Mouse (Mus musculus) c-Kit-negative CD71-positive TER-119-positive erythroid progenitor cells, embryonic 14.5 days (primary cell): Measurements from ENCODE around the gene Hist1h2bg.
"Not testable (repeated sequence)": the region's sequence is repeated elsewhere in the genome, so short reads cannot be mapped to it uniquely, and the experiment has no call there.

ENCODE experiments used
- DNase-seq: peaks from one replicate; pipeline ENCODE4 v3.0.0-alpha.2; 2013; ENCODE audit warnings: low read depth, low spot score

Gene Hist1h2bg

GRCm38 (mm10) chr13:23538249-23538648 lies 32.9 kb upstream of the Hist1h2bg start:
- DNase-seq = no peak

- not testable (repeated sequence) for DNase-seq
Measured at GRCm38 (mm10) chr13:23539821-23540220, 31.4 kb upstream of the Hist1h2bg start.

GRCm38 (mm10) chr13:23541497-23541896 lies 29.7 kb upstream of the Hist1h2bg start:
- DNase-seq = no peak

GRCm38 (mm10) chr13:23542225-23542980 lies 28.8 kb upstream of the Hist1h2bg start:
- DNase-seq = not testable (repeated sequence)

DNA sequence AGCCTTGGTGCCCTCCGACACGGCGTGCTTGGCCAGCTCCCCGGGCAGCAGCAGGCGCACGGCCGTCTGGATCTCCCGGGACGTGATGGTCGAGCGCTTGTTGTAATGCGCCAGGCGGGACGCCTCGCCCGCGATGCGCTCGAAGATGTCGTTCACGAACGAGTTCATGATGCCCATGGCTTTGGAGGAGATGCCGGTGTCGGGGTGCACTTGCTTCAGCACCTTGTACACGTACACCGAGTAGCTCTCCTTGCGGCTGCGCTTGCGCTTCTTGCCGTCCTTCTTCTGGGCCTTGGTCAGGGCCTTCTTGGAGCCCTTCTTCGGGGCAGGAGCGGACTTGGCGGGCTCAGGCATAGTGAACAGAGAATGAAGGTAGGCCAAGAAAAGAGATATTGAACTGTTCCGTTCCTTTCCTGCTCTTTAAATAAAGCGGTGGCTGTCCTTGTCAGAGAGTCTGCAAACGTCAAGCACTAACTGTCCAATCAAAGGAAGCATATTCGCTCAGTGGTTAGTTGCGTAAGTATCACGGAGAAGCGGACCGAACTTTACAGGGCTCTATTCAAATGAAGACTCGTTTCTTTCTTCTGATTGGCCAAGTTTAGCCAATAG lies 28.1 kb upstream of the Hist1h2bg start, which contains the start of gene Hist1h2bh:
TSS of gene Hist1h2bh (minus strand) at position 394 of the 609 bp plus-strand sequence.
- DNase-seq = peak; percentile 90

DNA sequence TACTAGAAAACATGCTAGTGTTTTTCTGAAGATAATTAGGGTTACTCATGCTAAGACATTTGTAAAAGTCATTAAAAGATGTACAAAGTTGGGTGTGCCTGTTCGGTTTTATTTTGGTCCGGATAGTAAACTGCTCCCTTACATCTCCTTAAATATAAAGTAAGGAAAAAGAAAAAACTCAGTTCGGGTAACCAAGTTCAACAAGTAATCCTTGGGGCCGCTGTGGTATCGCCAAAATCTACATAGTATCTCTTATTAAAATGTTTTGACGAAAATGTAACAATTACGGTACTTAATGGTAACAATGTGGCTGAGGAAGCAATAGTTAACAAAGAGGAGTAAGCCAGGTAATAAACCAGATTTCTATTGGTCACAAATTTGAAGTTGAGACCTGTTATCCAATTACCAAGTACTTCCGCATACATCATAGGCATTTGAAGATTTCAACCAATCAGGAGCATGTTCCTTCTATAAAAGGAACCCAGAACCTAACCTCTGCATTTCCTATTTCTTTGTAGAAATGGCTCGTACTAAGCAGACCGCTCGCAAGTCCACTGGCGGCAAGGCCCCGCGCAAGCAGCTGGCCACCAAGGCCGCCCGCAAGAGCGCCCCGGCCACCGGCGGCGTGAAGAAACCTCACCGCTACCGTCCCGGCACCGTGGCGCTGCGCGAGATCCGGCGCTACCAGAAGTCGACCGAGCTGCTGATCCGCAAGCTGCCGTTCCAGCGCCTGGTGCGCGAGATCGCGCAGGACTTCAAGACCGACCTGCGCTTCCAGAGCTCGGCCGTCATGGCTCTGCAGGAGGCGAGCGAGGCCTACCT lies 27.0 kb upstream of the Hist1h2bg start, which contains the start of gene Hist1h3f:
TSS of gene Hist1h3f (plus strand) at position 88 of the 822 bp plus-strand sequence.
- DNase-seq = peak; percentile 93

- DNase-seq = not testable (repeated sequence)
Measured at GRCm38 (mm10) chr13:23544787-23545120, 26.4 kb upstream of the Hist1h2bg start.

DNA sequence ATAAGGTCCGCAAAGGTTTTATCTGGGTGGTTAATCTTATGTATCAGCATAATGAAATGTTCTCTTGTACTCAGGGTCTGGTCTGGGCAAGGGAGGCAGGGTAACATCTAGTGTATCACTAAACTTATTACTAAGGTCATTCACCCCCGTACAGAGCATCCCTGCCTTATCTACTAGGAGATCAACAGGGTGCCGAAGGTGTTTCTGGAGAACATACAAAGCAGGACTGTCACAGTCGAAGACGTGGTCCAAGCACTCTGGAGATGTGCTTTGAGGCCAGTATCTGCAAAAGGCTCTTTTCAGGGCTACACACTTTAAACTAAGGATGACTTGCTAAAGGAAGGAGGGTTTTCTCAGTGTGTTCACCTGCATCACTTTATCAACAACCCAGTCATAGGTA lies 24.5 kb upstream of the Hist1h2bg start:
- no peak for DNase-seq

DNA sequence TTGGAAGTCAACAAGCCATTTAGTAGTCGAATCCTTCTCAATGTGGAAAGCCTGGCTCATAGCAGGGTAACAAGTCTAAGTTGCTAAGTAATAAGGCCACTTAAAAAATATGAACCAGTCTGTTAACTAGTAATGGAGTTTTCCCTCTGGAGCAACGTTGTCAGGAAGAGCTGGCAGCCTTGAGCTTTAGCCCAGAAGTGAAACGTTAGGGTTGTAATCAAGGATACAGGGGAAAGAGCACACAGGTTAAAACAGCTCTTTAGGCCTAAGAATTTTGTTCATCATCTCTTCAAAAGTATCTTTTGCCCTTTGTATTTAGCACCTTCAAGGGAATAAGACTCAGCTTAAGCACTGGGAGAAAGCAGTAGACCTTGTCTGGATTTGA lies 20.4 kb upstream of the Hist1h2bg start:
- no peak for DNase-seq

DNA sequence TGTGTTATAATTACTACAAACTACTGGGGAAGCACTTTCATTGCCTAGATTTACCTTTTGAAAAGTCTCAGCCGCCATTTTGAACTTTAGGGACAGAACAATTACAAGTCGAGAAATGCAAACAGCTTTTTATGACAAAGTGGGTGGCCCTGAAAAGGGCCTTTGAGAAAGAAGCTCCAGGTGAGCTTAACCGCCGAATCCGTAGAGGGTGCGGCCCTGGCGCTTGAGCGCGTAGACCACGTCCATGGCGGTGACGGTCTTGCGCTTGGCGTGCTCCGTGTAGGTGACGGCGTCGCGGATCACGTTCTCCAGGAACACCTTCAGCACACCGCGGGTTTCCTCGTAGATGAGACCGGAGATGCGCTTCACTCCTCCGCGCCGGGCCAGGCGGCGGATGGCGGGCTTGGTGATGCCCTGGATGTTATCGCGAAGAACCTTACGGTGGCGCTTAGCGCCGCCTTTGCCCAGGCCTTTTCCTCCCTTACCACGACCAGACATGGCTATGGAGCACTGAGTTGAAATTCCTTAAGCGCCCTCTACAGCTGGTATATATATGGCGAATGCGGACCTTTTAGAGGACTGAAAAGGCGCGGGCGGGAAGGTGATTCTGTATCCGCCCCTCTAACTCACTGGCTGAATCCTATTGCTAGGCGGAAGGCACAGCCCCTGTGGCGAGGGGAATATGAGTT lies 19.9 kb upstream of the Hist1h2bg start, which contains the start of gene Hist1h4f:
TSS of gene Hist1h4f (minus strand) at position 503 of the 689 bp plus-strand sequence.
- peak; percentile 95 for DNase-seq

GRCm38 (mm10) chr13:23551931-23552914 lies 19.0 kb upstream of the Hist1h2bg start:
- no peak for DNase-seq

DNA sequence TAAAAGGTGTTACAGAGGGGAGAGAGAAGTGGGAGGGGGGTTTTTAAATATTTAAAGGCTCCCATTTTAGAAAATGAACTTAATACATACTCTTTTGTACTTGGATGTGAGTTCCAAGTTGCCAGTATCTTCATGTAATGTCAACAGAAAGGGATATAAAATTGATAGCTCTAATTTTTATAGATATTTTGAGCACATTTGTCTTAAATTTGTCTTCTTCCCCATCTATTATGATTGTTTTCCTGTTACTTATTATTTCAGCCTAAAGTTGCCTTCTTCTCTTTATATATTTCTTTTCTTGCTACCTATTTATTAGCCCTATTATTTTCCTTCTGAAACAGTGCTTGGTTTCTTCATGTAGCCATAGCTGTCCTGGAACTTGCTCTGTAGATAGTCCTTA lies 18.2 kb upstream of the Hist1h2bg start, which contains the start of gene Hist1h1d:
TSS of gene Hist1h1d (plus strand) at position 301 of the 400 bp plus-strand sequence.
- no peak for DNase-seq

- DNase-seq = no peak
Measured at GRCm38 (mm10) chr13:23554393-23554792, 16.8 kb upstream of the Hist1h2bg start.

DNA sequence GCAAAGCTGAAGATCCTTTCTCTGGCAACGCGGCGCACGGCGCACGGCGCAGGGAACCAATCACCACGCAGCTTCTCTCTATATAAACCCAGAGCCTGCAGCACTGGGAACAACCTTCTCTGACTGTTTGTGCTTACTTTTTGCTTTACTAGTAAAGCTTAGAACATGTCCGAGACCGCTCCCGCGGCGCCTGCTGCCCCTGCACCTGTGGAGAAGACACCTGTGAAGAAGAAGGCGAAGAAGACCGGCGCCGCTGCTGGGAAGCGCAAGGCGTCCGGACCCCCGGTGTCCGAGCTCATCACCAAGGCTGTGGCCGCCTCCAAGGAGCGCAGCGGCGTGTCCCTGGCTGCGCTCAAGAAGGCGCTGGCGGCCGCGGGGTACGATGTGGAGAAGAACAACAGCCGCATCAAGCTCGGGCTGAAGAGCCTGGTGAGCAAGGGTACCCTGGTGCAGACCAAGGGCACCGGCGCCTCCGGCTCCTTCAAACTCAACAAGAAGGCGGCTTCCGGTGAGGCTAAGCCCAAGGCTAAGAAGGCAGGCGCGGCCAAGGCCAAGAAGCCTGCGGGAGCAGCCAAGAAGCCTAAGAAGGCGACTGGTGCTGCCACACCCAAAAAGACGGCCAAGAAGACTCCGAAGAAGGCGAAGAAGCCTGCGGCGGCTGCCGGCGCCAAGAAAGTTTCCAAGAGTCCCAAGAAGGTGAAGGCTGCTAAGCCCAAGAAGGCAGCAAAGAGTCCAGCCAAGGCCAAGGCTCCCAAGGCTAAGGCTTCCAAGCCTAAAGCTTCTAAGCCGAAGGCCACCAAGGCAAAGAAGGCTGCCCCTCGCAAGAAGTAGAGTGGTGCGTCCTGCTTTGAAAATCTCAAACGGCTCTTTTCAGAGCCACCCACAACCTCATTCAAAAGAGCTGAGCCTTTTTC lies 16.0 kb upstream of the Hist1h2bg start:
- peak; percentile 89 for DNase-seq

DNA sequence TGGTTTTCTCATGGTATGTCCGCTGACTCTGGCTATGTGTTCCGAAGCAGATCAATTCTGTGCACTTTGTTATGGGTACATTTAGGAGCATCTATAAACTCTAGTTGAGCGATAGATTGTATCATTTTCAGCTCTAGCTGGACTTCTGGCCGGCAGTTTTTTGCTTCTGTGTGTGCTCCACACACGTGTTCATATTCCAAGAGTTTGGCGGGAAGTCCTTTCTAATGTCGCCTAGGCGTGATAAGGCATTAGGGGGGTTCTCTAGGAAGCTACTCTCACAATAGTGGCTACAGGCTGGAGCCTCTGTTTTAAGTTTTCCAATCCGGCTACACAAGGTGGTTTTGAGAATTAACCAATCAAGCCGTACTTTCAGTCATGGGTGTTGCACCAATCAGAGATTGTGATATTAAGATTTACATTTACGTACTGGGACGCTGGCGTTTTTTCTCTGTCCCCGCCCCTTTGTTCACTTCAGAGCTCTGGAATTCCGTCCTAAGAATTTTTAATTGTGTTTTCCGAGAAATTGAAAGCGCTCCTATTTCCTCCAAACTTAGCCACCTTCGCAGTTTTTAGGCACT lies 15.3 kb upstream of the Hist1h2bg start:
- DNase-seq = peak; percentile 83

DNA sequence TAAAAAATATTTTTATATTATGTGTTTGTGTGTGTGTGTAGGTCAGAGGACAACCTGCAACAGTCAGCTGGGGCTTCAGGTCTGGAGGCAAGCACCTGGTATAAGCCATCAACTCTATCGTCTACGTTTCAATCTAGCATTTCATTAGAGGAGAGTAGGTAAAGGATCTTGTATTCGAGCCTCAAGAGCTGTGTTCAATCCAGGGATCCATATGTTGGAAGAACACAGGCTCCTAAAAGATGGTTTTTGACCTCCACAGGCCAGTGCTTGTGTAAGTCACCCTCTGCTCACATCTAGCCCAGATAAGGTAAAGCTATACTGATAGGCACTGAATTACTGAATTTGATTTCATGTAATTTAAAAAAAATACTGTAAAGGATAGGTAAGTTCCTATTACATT lies 14.3 kb upstream of the Hist1h2bg start:
- no peak for DNase-seq

DNA sequence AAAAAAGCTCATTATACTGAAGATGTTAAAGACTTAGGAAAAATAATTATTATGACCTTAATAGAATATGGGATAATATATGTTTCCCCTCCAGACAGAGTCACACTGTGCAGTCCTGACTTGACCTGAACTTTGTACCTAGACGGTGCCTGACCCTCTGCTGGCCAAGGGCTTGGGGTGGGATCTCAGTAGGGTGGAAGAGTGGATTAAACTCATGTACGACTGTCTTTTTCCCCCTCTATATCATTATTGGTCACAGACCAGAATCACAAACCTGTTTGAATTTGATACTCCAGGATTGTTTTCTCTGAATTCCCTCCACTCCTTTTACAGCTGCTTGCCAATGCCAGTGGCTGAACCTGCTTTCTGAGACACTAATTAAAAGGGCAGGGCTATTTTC lies 10.5 kb upstream of the Hist1h2bg start:
- not testable (repeated sequence) for DNase-seq

DNA sequence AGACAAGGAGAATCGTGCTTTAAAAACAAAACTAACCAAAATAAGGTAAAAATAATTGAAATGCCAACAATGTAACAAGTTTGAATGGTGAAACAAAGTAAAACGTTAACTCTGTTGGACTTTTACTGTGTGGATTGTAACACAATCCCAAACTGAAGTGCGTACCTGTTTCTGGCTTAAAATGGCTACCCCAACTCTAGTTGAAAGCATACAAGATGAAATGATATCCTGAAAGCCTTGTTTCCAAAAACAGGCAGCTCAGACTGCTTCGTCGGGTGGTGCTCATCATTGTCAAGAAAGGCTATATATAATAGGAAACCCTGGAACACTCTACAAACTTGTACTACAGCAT lies 9.7 kb upstream of the Hist1h2bg start:
- DNase-seq = not testable (repeated sequence)
